Mouse (Mus musculus) small intestine, adult 2 months (tissue): Measurements from ENCODE around the gene Ugt1a6b.

Experiments
- CTCF ChIP-seq: fragments of 200-500 bp; IDR thresholded peaks from 2 replicates; pipeline ENCODE4 v1.5.1; 2012; ENCODE audit warnings: low read depth, mild to moderate bottlenecking, control low read depth, inconsistent platforms, low read length, moderate library complexity, mixed read lengths; ENCODE audit not compliant: insufficient replicate concordance, insufficient read length; ENCODE audit errors: extremely low read depth
- POLR2A ChIP-seq: fragments of 200-500 bp; IDR thresholded peaks from 2 replicates; pipeline ENCODE4 v1.6.1; 2012; ENCODE audit warnings: low read depth, mild to moderate bottlenecking, control low read depth, inconsistent platforms, low read length, moderate library complexity

GRCm38 (mm10) chr1:88260604-88261377 lies 157.7 kb downstream of the Ugt1a6b start:
- TF ChIP-seq CTCF (no peak), POLR2A (no peak)
